Mouse (Mus musculus): ENCODE results near the gene Hp1bp3. TPM values are rescaled to one million over a fixed set of nuclear protein-coding genes. Genes with fewer than 3 reads are reported as not detected.

Gene Hp1bp3
- polyA plus RNA-seq, 1 experiment = 19.6 TPM

GRCm38 (mm10) chr4:138210116-138210515, 6.0 kb upstream of the Hp1bp3 start:
- H3K4me3 ChIP-seq (ENCODE audit: low read depth, low read length) = no peak overlapping the region
- no peaks in the 10 kb centered on the region for H3K4me1 ChIP-seq (ENCODE audit: control insufficient read depth, insufficient read depth, insufficient read length, low read length)
- H3K27me3 ChIP-seq (ENCODE audit: control insufficient read depth, insufficient read depth, low read length) = no peaks in the 10 kb centered on the region
- peaks cover 21% of the 10 kb centered on the region for H3K36me3 ChIP-seq (ENCODE audit: control insufficient read depth, insufficient read depth, low read length)
- WGBS = 91% methylated on average over 5 of the region's 5 CpGs
- TF ChIP-seq POLR2A (IDR thresholded peaks at IDR 0.05; ENCODE audit: low read depth, low read length) (no peak), CTCF (IDR thresholded peaks at IDR 0.05; ENCODE audit: extremely low read depth, insufficient read length, insufficient replicate concordance, low read depth, low read length) (no peak)
- H3K27ac ChIP-seq (ENCODE audit: insufficient read depth, low read depth, low read length) = no peak overlapping the region

DNA sequence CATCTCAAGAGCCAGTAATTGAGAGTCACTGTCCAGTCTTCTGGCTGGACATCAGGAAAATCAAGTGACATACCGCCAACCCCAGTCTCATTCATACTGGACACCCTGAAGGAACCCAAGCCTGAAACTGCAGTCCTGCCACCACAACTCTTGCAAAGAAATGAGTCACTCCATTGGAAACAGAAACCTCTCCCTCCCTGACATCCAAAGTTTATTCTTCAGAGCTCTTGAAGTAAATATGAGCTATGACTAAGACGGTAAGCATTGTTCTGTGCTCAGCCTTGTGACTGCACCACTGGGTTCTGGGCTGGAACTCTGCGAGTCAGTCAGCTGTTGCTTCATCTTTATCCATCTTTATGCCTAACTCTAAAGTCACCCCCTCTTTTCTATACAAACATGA, 2.2 kb upstream of the Hp1bp3 start:
- Histone ChIP-seq H3K27ac (ENCODE audit: insufficient read depth, low read depth, low read length) (peak overlapping the region; percentile 43; the same call in 1 of the 2 replicates), H3K4me3 (ENCODE audit: low read depth, low read length) (no peak overlapping the region), H3K27me3 (ENCODE audit: control insufficient read depth, insufficient read depth, low read length) (no peaks in the 10 kb centered on the region), H3K36me3 (ENCODE audit: control insufficient read depth, insufficient read depth, low read length) (peaks cover 2% of the 10 kb centered on the region; the same call in 1 of the 2 replicates), H3K4me1 (ENCODE audit: control insufficient read depth, insufficient read depth, insufficient read length, low read length) (peaks cover 6% of the 10 kb centered on the region)
- 58% methylated on average over 3 of the region's 3 CpGs for WGBS
- TF ChIP-seq POLR2A (IDR thresholded peaks at IDR 0.05; ENCODE audit: low read depth, low read length) (no peak), CTCF (IDR thresholded peaks at IDR 0.05; ENCODE audit: extremely low read depth, insufficient read length, insufficient replicate concordance, low read depth, low read length) (no peak)

- 40% methylated on average over 13 of the region's 13 CpGs for whole genome bisulfite sequencing
- no peaks in the 10 kb centered on the region for H3K27me3 ChIP-seq (ENCODE audit: control insufficient read depth, insufficient read depth, low read length)
- peak overlapping the region; percentile 91 for H3K4me3 ChIP-seq (ENCODE audit: low read depth, low read length)
- peaks cover 8% of the 10 kb centered on the region for H3K4me1 ChIP-seq (ENCODE audit: control insufficient read depth, insufficient read depth, insufficient read length, low read length)
- peak overlapping the region; percentile 63 for H3K27ac ChIP-seq (ENCODE audit: insufficient read depth, low read depth, low read length)
- H3K36me3 ChIP-seq (ENCODE audit: control insufficient read depth, insufficient read depth, low read length) = no peaks in the 10 kb centered on the region
- TF ChIP-seq POLR2A (IDR thresholded peaks at IDR 0.05; ENCODE audit: low read depth, low read length) (no peak), CTCF (IDR thresholded peaks at IDR 0.05; ENCODE audit: extremely low read depth, insufficient read length, insufficient replicate concordance, low read depth, low read length) (no peak)
These were observed 361 bp upstream of the Hp1bp3 start for GRCm38 (mm10) chr4:138215671-138216199.

DNA sequence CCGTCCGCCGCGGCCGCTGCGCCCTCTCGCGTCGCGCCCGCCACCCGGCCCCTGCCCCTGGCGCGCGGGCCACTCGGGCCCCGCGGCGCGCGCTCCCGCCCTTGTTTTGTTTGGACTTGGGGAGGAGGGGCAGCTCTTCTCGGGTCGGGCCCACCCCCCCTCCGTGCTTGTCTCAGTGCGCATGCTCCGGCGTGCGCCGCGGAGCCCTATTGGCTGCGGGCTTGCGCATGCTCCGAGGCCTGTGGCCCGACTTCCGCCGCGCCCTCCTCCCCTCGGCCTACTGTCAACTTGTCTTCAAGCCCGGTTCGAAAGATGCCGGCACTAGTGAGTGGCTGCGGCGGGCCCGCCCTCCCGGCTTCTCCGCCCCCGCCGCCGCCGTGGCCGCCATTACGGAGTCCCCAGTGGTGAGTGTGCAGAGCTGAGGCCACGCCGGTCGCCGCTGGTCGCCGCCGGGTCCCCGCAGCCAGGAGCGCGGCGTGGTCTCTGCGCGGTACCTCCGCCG, 846 bp downstream of the Hp1bp3 start:
- no peaks in the 10 kb centered on the region for H3K27me3 ChIP-seq (ENCODE audit: control insufficient read depth, insufficient read depth, low read length)
- no peak; the same call in 1 of the 2 replicates for TF ChIP-seq POLR2A (IDR thresholded peaks at IDR 0.05; ENCODE audit: low read depth, low read length)
- no peak for TF ChIP-seq CTCF (IDR thresholded peaks at IDR 0.05; ENCODE audit: extremely low read depth, insufficient read length, insufficient replicate concordance, low read depth, low read length)
- under 1% methylated on average over 68 of the region's 68 CpGs for WGBS
- peak overlapping the region; percentile 95 for H3K4me3 ChIP-seq (ENCODE audit: low read depth, low read length)
- H3K27ac ChIP-seq (ENCODE audit: insufficient read depth, low read depth, low read length) = peak overlapping the region; percentile 93
- peaks cover under 1% of the 10 kb centered on the region for H3K36me3 ChIP-seq (ENCODE audit: control insufficient read depth, insufficient read depth, low read length)
- peaks cover 8% of the 10 kb centered on the region for H3K4me1 ChIP-seq (ENCODE audit: control insufficient read depth, insufficient read depth, insufficient read length, low read length)

GRCm38 (mm10) chr4:138217441-138217840, 1.3 kb downstream of the Hp1bp3 start:
- no peak for TF ChIP-seq POLR2A (IDR thresholded peaks at IDR 0.05; ENCODE audit: low read depth, low read length)
- no peak for TF ChIP-seq CTCF (IDR thresholded peaks at IDR 0.05; ENCODE audit: extremely low read depth, insufficient read length, insufficient replicate concordance, low read depth, low read length)
- under 1% methylated on average over 36 of the region's 36 CpGs for WGBS
- Histone ChIP-seq H3K36me3 (ENCODE audit: control insufficient read depth, insufficient read depth, low read length) (peaks cover 5% of the 10 kb centered on the region), H3K27ac (ENCODE audit: insufficient read depth, low read depth, low read length) (peak overlapping the region; percentile 85), H3K27me3 (ENCODE audit: control insufficient read depth, insufficient read depth, low read length) (no peaks in the 10 kb centered on the region), H3K4me1 (ENCODE audit: control insufficient read depth, insufficient read depth, insufficient read length, low read length) (peaks cover 8% of the 10 kb centered on the region), H3K4me3 (ENCODE audit: low read depth, low read length) (peak overlapping the region; percentile 95)

- Histone ChIP-seq H3K4me3 (ENCODE audit: low read depth, low read length) (peak overlapping the region; percentile 95), H3K4me1 (ENCODE audit: control insufficient read depth, insufficient read depth, insufficient read length, low read length) (peaks cover 8% of the 10 kb centered on the region), H3K36me3 (ENCODE audit: control insufficient read depth, insufficient read depth, low read length) (peaks cover 12% of the 10 kb centered on the region), H3K27me3 (ENCODE audit: control insufficient read depth, insufficient read depth, low read length) (no peaks in the 10 kb centered on the region), H3K27ac (ENCODE audit: insufficient read depth, low read depth, low read length) (no peak overlapping the region)
- TF ChIP-seq POLR2A (IDR thresholded peaks at IDR 0.05; ENCODE audit: low read depth, low read length) (no peak), CTCF (IDR thresholded peaks at IDR 0.05; ENCODE audit: extremely low read depth, insufficient read length, insufficient replicate concordance, low read depth, low read length) (no peak)
- 39% methylated on average over 11 of the region's 11 CpGs for WGBS
These were observed 2.0 kb downstream of the Hp1bp3 start for GRCm38 (mm10) chr4:138217951-138218685.

DNA sequence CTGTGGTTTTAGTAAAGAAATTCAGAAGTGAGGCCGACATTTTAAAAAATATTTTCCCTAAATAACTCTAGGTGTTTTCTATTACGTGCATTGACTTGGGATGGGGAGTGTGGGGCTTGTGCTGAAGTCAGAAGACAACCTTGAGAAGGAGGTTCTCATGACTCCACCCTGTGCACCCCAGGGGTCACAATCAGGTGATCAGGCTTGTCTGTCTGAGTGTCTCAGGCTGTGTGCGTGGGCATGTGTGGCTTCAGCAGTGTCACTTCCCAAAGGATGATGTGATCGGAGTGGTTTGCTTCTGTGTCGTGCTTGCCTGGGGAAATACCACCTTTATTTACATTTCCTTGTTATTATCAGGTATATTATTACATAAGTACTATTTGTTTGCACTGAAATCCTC, 3.2 kb downstream of the Hp1bp3 start:
- H3K27me3 ChIP-seq (ENCODE audit: control insufficient read depth, insufficient read depth, low read length) = no peaks in the 10 kb centered on the region
- TF ChIP-seq CTCF (IDR thresholded peaks at IDR 0.05; ENCODE audit: extremely low read depth, insufficient read length, insufficient replicate concordance, low read depth, low read length) (no peak), POLR2A (IDR thresholded peaks at IDR 0.05; ENCODE audit: low read depth, low read length) (no peak)
- peaks cover 24% of the 10 kb centered on the region for H3K36me3 ChIP-seq (ENCODE audit: control insufficient read depth, insufficient read depth, low read length)
- H3K27ac ChIP-seq (ENCODE audit: insufficient read depth, low read depth, low read length) = no peak overlapping the region
- 54% methylated on average over 5 of the region's 5 CpGs for WGBS
- H3K4me3 ChIP-seq (ENCODE audit: low read depth, low read length) = no peak overlapping the region
- H3K4me1 ChIP-seq (ENCODE audit: control insufficient read depth, insufficient read depth, insufficient read length, low read length) = peaks cover 8% of the 10 kb centered on the region

Data from small intestine, adult 2 months (tissue).